Mouse (Mus musculus) forebrain, postnatal 0 days (tissue): ENCODE measurements around the gene Chd5. TPM values are rescaled to one million over a fixed set of nuclear protein-coding genes. Genes with fewer than 3 reads are reported as not detected.

Experiments used
- ATAC-seq: fragments of 200-750 bp; cut with Nextera tagmentation; 2 replicates; pipeline ENCODE4 v1.8.0; 2017; ENCODE audit warnings: mild to moderate bottlenecking, moderate library complexity
- DNase-seq: peaks from one replicate; pipeline ENCODE4 v3.0.0-alpha.2; 2015
- H3K27ac ChIP-seq: fragments of 300-500 bp; sonication (generic); 2 replicates; pipeline ENCODE4 v1.5.1; 2014; ENCODE audit warnings: low read depth, mild to moderate bottlenecking, antibody characterized with exemption, low read length, moderate library complexity, mixed read lengths
- H3K27me3 ChIP-seq: fragments of 300-500 bp; sonication (generic); 2 replicates; pipeline ENCODE4 v1.6.1; 2014; ENCODE audit warnings: mild to moderate bottlenecking, low read length, mixed read lengths; ENCODE audit not compliant: insufficient read depth
- H3K36me3 ChIP-seq: fragments of 300-500 bp; sonication (generic); 2 replicates; pipeline ENCODE4 v1.6.1; 2014; ENCODE audit warnings: mild to moderate bottlenecking, moderate library complexity; ENCODE audit not compliant: insufficient read depth
- H3K4me1 ChIP-seq: fragments of 300-500 bp; sonication (generic); 2 replicates; pipeline ENCODE4 v1.6.1; 2014; ENCODE audit warnings: antibody characterized with exemption; ENCODE audit not compliant: insufficient read depth
- H3K4me2 ChIP-seq: fragments of 300-500 bp; sonication (generic); 2 replicates; pipeline ENCODE4 v1.6.1; 2014; ENCODE audit warnings: low read depth, mild to moderate bottlenecking, moderate library complexity
- H3K4me3 ChIP-seq: fragments of 300-500 bp; sonication (generic); 2 replicates; pipeline ENCODE4 v1.5.1; 2014; ENCODE audit warnings: low read depth, low read length, mixed read lengths
- H3K9ac ChIP-seq: fragments of 300-500 bp; sonication (generic); 2 replicates; pipeline ENCODE4 v1.6.1; 2014; ENCODE audit warnings: mild to moderate bottlenecking
- H3K9me3 ChIP-seq: fragments of 300-500 bp; sonication (generic); 2 replicates; pipeline ENCODE4 v1.6.1; 2016; ENCODE audit warnings: low read length
- CTCF ChIP-seq: sonication (generic); IDR thresholded peaks from 2 replicates; pipeline ENCODE4 v1.5.1; 2016; ENCODE audit warnings: antibody characterized with exemption, control low read depth, low read depth
- WGBS: fragments of 180-500 bp; shearing (Covaris S2); extraction: QIAGEN DNeasy Blood & Tissue Kit; methylation state at CpG from one replicate; pipeline ENCODE4 v1.1.7; 2014; 5-methylcytosine and 5-hydroxymethylcytosine counted together
- polyA plus RNA-seq: library from polyadenylated mRNA; unstranded; fragments of >200 nt; fragmentation: Nextera tagmentation; extraction: Ambion mirVana; gene quantifications from 2 replicates; pipeline ENCODE4 v1.2.1, GENCODE M21; 2015
- total RNA-seq: library from RNA; depleted of rRNA; stranded (reverse); fragments of >200 nt; gene quantifications from 2 replicates; pipeline ENCODE4 v1.2.3, GENCODE M21; 2014

The Chd5 gene
- total and polyA plus RNA-seq, 2 experiments from 2014 or later, result 57.8 to 76.0 TPM

DNA sequence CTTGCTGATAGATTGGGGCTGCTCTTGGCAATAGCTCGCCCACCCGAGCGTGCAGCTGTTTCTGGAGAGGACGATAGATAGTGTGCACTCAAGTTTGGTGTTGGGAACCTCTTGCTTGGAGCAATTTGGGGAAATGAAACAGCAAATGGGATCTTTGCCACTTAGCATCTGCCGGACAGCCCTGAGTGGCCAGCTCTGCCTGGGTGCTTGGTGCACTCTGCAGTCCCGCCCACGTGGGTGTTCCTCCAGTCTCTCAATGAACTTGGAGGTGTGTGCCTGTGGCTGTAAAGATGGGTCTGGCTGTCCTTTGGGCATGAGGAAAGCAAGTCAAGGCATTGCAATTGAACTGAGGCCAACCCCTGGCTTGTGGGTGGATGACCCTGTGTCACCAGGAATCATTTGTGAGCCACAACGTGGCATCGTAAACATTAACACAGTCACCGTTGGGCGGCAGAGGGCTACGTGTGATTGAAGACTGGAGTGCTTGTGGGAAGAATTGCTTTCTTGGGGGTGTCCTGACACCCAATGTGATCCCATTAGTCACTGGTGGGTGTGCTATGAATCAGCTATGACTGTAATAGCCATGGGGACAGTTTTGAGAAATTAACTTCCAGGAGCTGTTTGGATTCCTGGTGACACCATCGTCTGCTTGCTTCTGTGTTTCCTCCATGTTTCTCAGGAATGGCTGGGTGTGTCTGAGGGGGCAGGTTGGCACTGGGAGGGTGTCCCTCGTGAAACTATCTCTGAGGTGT, 15.6 kb downstream of the Chd5 start:
- no peak for TF ChIP-seq CTCF
- no peaks in the 10 kb centered on the region for H3K27me3 ChIP-seq
- DNase-seq (no peak), ATAC-seq (no peak)
- H3K4me3 ChIP-seq, result no peak overlapping the region
- peaks cover 23% of the 10 kb centered on the region for H3K4me1 ChIP-seq
- no peak overlapping the region for H3K4me2 ChIP-seq
- H3K9ac ChIP-seq, result no peak overlapping the region
- peaks cover 40% of the 10 kb centered on the region for H3K36me3 ChIP-seq
- WGBS, result 80% methylated on average over 14 of the region's 14 CpGs
- H3K9me3 ChIP-seq, result no peaks in the 10 kb centered on the region
- H3K27ac ChIP-seq, result no peak overlapping the region

- no peak overlapping the region for H3K9ac ChIP-seq
Observed at GRCm38 (mm10) chr4:152355672-152356071, 17.2 kb downstream of the Chd5 start.

DNA sequence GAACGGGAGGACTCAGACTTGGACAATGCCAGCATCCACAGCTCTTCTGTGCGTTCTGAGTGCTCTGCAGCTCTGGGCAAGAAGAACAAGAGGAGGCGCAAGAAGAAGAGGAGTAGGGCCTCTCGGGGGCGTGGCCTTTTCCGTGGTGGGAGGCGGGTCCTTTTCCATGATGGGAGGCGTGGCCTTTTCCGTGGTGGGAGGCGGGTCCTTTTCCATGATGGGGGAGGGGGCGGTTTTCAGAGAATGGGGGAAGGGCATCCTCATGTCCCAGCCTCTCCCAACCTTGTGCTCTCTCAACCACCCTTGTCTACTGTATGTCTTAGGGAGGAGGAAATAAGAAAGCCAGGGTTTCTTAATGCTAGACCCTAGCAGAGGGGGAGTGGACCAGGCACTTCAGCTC, 21.2 kb downstream of the Chd5 start:
- no peak overlapping the region for H3K27ac ChIP-seq
- H3K27me3 ChIP-seq, result no peaks in the 10 kb centered on the region
- peaks cover 66% of the 10 kb centered on the region for H3K36me3 ChIP-seq
- H3K9me3 ChIP-seq, result no peaks in the 10 kb centered on the region
- H3K4me3 ChIP-seq, result no peak overlapping the region
- DNase-seq, result no peak
- ATAC-seq, result no peak
- no peak overlapping the region for H3K4me2 ChIP-seq
- WGBS, result 12% methylated on average over 11 of the region's 11 CpGs
- TF ChIP-seq CTCF, result no peak
- H3K4me1 ChIP-seq, result 0 out of 2 replicates have a peak, but pooled peaks cover under 1% of the 10 kb centered on the region
- no peak overlapping the region for H3K9ac ChIP-seq

More at GRCm38 (mm10) chr4:152355672-152356071, 17.2 kb downstream of the Chd5 start:
- H3K27ac ChIP-seq, result no peak overlapping the region
- DNase-seq, result no peak
- no peak overlapping the region for H3K4me3 ChIP-seq
- ATAC-seq, result no peak
- H3K9me3 ChIP-seq, result no peaks in the 10 kb centered on the region
- no peak overlapping the region for H3K4me2 ChIP-seq
- peaks cover 53% of the 10 kb centered on the region for H3K36me3 ChIP-seq
- 76% methylated on average over 7 of the region's 7 CpGs for whole genome bisulfite sequencing
- no peak for TF ChIP-seq CTCF
- H3K27me3 ChIP-seq, result no peaks in the 10 kb centered on the region
- peaks cover 10% of the 10 kb centered on the region for H3K4me1 ChIP-seq

- H3K36me3 ChIP-seq, result peaks cover 67% of the 10 kb centered on the region
- H3K27ac ChIP-seq, result no peak overlapping the region
- DNase-seq (peak; percentile 19), ATAC-seq (peak; percentile 36)
- no peak overlapping the region for H3K4me3 ChIP-seq
- no peaks in the 10 kb centered on the region for H3K27me3 ChIP-seq
- 0 out of 2 replicates have a peak, but pooled peaks cover 4% of the 10 kb centered on the region for H3K4me1 ChIP-seq
- H3K9me3 ChIP-seq, result no peaks in the 10 kb centered on the region
- H3K9ac ChIP-seq, result no peak overlapping the region
- 9% methylated on average over 23 of the region's 24 CpGs for WGBS
- no peak overlapping the region for H3K4me2 ChIP-seq
- TF ChIP-seq CTCF, result peak; percentile 11; the same call in 1 of the 2 replicates
Observed at GRCm38 (mm10) chr4:152360855-152361254, 22.4 kb downstream of the Chd5 start.

GRCm38 (mm10) chr4:152362180-152362579, 23.7 kb downstream of the Chd5 start:
- WGBS, result 84% methylated on average over 9 of the region's 9 CpGs
- no peaks in the 10 kb centered on the region for H3K27me3 ChIP-seq
- 0 out of 2 replicates have a peak, but pooled peaks cover 4% of the 10 kb centered on the region for H3K4me1 ChIP-seq
- no peak overlapping the region for H3K4me3 ChIP-seq
- DNase-seq (no peak), ATAC-seq (no peak)
- H3K9me3 ChIP-seq, result no peaks in the 10 kb centered on the region
- TF ChIP-seq CTCF, result no peak
- H3K36me3 ChIP-seq, result peaks cover 68% of the 10 kb centered on the region
- no peak overlapping the region for H3K9ac ChIP-seq
- H3K27ac ChIP-seq, result no peak overlapping the region
- H3K4me2 ChIP-seq, result no peak overlapping the region

DNA sequence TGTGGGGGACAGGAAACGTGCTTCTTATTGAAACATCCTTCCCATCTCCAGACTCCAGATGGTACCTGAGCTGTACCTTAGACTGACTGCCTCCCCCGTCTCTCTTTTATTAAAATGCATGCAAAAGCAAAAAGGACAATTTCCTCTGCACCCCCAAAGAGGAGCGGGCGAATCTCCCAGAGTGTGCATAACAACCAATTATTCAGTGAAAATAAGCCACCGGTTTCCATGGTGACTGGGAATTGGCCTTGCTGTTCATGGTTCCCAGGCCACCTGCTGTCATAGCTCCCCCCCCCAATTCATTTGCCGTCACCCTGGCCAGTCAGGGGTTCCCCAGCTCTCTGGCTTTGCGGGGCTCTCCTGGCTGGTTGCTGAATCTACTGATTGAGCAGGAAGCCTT, 26.8 kb downstream of the Chd5 start:
- 0 out of 2 replicates have a peak overlapping the region, but pooled peaks have one; percentile 5 for H3K27ac ChIP-seq
- H3K4me2 ChIP-seq, result no peak overlapping the region
- peaks cover 59% of the 10 kb centered on the region for H3K36me3 ChIP-seq
- peak; percentile 68 for DNase-seq
- 17% methylated on average over 7 of the region's 7 CpGs for WGBS
- H3K4me3 ChIP-seq, result no peak overlapping the region
- H3K9ac ChIP-seq, result peak overlapping the region; percentile 10; the same call in 1 of the 2 replicates
- no peaks in the 10 kb centered on the region for H3K9me3 ChIP-seq
- no peak for TF ChIP-seq CTCF
- ATAC-seq, result peak; percentile 65
- H3K4me1 ChIP-seq, result 0 out of 2 replicates have a peak, but pooled peaks cover 4% of the 10 kb centered on the region
- H3K27me3 ChIP-seq, result no peaks in the 10 kb centered on the region

GRCm38 (mm10) chr4:152382528-152383252, 44.2 kb downstream of the Chd5 start:
- H3K9me3 ChIP-seq, result no peaks in the 10 kb centered on the region
- no peak overlapping the region for H3K4me3 ChIP-seq
- H3K27me3 ChIP-seq, result no peaks in the 10 kb centered on the region
- no peak overlapping the region for H3K9ac ChIP-seq
- ATAC-seq, result no peak
- H3K4me2 ChIP-seq, result no peak overlapping the region
- 79% methylated on average over 17 of the region's 17 CpGs for WGBS
- no peak for TF ChIP-seq CTCF
- H3K36me3 ChIP-seq, result peaks cover 73% of the 10 kb centered on the region
- H3K4me1 ChIP-seq, result no peaks in the 10 kb centered on the region
- DNase-seq, result no peak
- H3K27ac ChIP-seq, result no peak overlapping the region
